12 mouse cellular contexts compared by ENCODE assay signal in genomic region chr1:135534782-135535181, GRCm38 (mm10).
A peak's percentile ranks its signal among the peaks of the same experiment; 100 is the strongest.
DNase-seq lines count a peak whose midpoint lies in the region; ATAC-seq lines count a peak whose summit lies in the region.
"Had no signal": no experiment of that assay in that cellular context is flagged by ENCODE, and none has a peak within 500 bp of the region (broad histone marks: within the 10 kb centered on the region; RNA-seq: fewer than 3 reads in every experiment).

No protein-coding gene starts in this region.

- H3K4me2 ChIP-seq in hindbrain, embryonic 13.5 days, result no peak overlapping the region
- no peak overlapping the region for H3K4me2 ChIP-seq in intestine, embryonic 15.5 days (replicated peaks)
- H3K4me2 ChIP-seq: embryonic facial prominence, embryonic 15.5 days; liver, embryonic 11.5 days had no signal

- peaks cover 39% of the 10 kb centered on the region for H3K4me1 ChIP-seq in hindbrain, embryonic 10.5 days (replicated peaks)
- H3K4me1 ChIP-seq in hindbrain, embryonic 13.5 days (replicated peaks), result peaks cover 20% of the 10 kb centered on the region
- H3K4me1 ChIP-seq in intestine, embryonic 15.5 days (replicated peaks), result peaks cover 43% of the 10 kb centered on the region

- peaks cover 42% of the 10 kb centered on the region for H3K36me3 ChIP-seq in hindbrain, embryonic 10.5 days
- peaks cover 62% of the 10 kb centered on the region for H3K36me3 ChIP-seq in hindbrain, embryonic 13.5 days
- 0 out of 2 replicates have a peak, but pooled peaks cover 2% of the 10 kb centered on the region for H3K36me3 ChIP-seq in intestine, embryonic 15.5 days
- H3K36me3 ChIP-seq: embryonic facial prominence, embryonic 15.5 days had no signal

- H3K27ac ChIP-seq in hindbrain, embryonic 10.5 days, result peak overlapping the region; percentile 19; the same call in 1 of the 2 replicates
- no peak overlapping the region for H3K27ac ChIP-seq in hindbrain, embryonic 13.5 days
- H3K27ac ChIP-seq in intestine, embryonic 15.5 days, result peak overlapping the region; percentile 42
- H3K27ac ChIP-seq: embryonic facial prominence, embryonic 15.5 days; hindbrain, postnatal 0 days had no signal

- H3K9ac ChIP-seq in hindbrain, embryonic 13.5 days, result no peak overlapping the region
- no peak overlapping the region for H3K9ac ChIP-seq in intestine, embryonic 15.5 days
- H3K9ac ChIP-seq: embryonic facial prominence, embryonic 15.5 days had no signal

- WGBS in hindbrain, embryonic 10.5 days, result 53% methylated on average over 4 of the region's 4 CpGs
- 54% methylated on average over 4 of the region's 4 CpGs for WGBS in hindbrain, embryonic 13.5 days
- 39% methylated on average over 4 of the region's 4 CpGs for WGBS in intestine, embryonic 15.5 days

- H3K9me3 ChIP-seq in hindbrain, embryonic 10.5 days, result no peaks in the 10 kb centered on the region
- H3K9me3 ChIP-seq in hindbrain, embryonic 13.5 days, result no peaks in the 10 kb centered on the region
- no peaks in the 10 kb centered on the region for H3K9me3 ChIP-seq in intestine, embryonic 15.5 days
- H3K9me3 ChIP-seq: embryonic facial prominence, embryonic 15.5 days had no signal

- H3K4me3 ChIP-seq in hindbrain, embryonic 10.5 days, result no peak overlapping the region
- H3K4me3 ChIP-seq in hindbrain, embryonic 13.5 days, result no peak overlapping the region
- no peak overlapping the region for H3K4me3 ChIP-seq in intestine, embryonic 15.5 days (replicated peaks)
- H3K4me3 ChIP-seq: embryonic facial prominence, embryonic 15.5 days had no signal

- ATAC-seq in hindbrain, embryonic 13.5 days (ENCODE audit: low FRiP score), result no peak
- ATAC-seq in monocyte, adult 5-6 weeks (replicated peaks; ENCODE audit: insufficient number of reproducible peaks, low FRiP score, low TSS enrichment, poor library complexity, severe bottlenecking), result no peak; the same call in 1 of the 2 replicates
- ATAC-seq in intestine, embryonic 15.5 days, result peak; percentile 19
- ATAC-seq: hindbrain, postnatal 0 days; midbrain, embryonic 16.5 days had no signal

- no peaks in the 10 kb centered on the region for H3K27me3 ChIP-seq in hindbrain, embryonic 10.5 days (ENCODE audit: insufficient read depth, poor library complexity, severe bottlenecking)
- no peaks in the 10 kb centered on the region for H3K27me3 ChIP-seq in hindbrain, embryonic 13.5 days
- no peaks in the 10 kb centered on the region for H3K27me3 ChIP-seq in intestine, embryonic 15.5 days (replicated peaks)
- H3K27me3 ChIP-seq: embryonic facial prominence, embryonic 15.5 days had no signal

- no peak for DNase-seq in hindbrain, embryonic 10.5 days (ENCODE audit: low spot score)
- DNase-seq in monocyte, adult 2 months (ENCODE audit: low read depth in 1 of 2, low spot score in 2 of 2), result peak; percentile 15 to 27
- DNase-seq in layer of hippocampus, adult 8-10 months (ENCODE audit: low spot score in 2 of 2), result no peak
- DNase-seq in neural tube, embryonic 10.5 days (ENCODE audit: extremely low spot score, low spot score), result no peak
- DNase-seq: cerebellum, adult 9-10 months had no signal

Comparison
In these comparisons a context has a peak if more than half of its experiments do, and no peak if none do; other contexts are left out.
1. DNase-seq: peak in monocyte, adult 2 months (2 of 2); none in hindbrain, embryonic 10.5 days (single experiment), layer of hippocampus, adult 8-10 months (0 of 2) and neural tube, embryonic 10.5 days (single experiment).